Mouse (Mus musculus): Measurements from ENCODE around the gene Dhrs7b.

- TF ChIP-seq POLR2A (IDR thresholded peaks at IDR 0.05; ENCODE audit: insufficient read depth, low read length) (peak; percentile 73), CTCF (IDR thresholded peaks at IDR 0.05; ENCODE audit: low read depth, low read length) (no peak), EP300 (IDR thresholded peaks at IDR 0.05; ENCODE audit: insufficient read depth, low read depth, low read length) (no peak)
These were observed at the start of gene Dhrs7b for GRCm38 (mm10) chr11:60830433-60831052.

Data from ES-Bruce4 (cell line).